Mouse (Mus musculus): ENCODE results near the gene Atp2c2. TPM values are rescaled to one million over a fixed set of nuclear protein-coding genes. Genes with fewer than 3 reads are reported as not detected.

Gene Atp2c2
- total and polyA plus RNA-seq, 3 experiments, result 0.07 to 0.59 TPM; not detected in 1

DNA sequence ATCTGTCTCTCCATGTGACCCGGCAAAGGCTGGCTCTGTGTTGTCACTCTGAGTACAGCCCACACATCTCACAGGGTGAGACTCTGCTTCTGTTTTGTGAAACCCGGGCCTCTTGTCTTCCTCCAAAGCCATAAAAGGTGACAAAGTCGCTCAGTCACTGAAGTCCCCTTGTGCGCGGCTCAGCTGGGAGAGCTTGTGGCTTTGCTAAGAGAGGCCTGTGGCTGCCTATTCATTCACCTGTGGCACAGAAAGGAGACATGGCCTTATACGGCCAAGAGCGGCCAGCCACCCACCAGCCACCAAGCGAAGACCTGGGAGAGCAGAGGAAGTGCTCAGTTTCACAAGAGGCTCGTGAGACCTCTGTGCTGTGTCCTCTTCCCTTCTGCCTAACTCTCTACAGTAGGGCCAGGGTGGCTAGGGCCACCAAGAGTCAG is 84.3 kb downstream of the Atp2c2 start:
- no peak overlapping the region for H3K9ac ChIP-seq (ENCODE audit: low read depth, low read length)

DNA sequence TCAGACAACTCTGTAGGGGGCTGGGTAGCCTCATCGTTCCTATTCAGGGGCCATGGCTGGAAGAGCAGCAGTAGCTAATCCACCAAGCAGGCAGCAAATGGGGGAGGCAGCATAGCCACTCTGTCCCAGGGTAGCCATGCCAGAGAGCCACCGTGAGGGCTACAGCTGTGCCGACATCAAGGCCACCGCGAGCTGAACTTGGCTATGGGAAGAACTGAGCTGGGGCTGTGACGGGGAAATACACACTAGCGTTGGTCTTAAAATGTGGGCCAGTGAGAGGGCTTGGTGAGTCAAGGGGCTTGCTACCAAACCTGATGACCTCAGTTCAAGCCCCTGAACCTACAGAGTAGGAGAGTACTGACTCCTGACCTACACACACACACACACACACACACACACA is 84.9 kb downstream of the Atp2c2 start:
- intact Hi-C loops (cut with DNase I), result no loop called here
- H3K4me3 ChIP-seq, result no peak overlapping the region
- no peaks in the 10 kb centered on the region for H3K27me3 ChIP-seq (ENCODE audit: control insufficient read depth, insufficient read depth, low read length)
- DNase-seq, result no peak
- H3K4me1 ChIP-seq (ENCODE audit: control insufficient read depth, insufficient read depth, low read length), result no peaks in the 10 kb centered on the region
- TF ChIP-seq CTCF (IDR thresholded peaks at IDR 0.05) (no peak), POLR2A (IDR thresholded peaks at IDR 0.05; ENCODE audit: insufficient read depth, low read depth, low read length) (no peak), EP300 (IDR thresholded peaks at IDR 0.05; ENCODE audit: insufficient read depth, low read depth, low read length) (no peak)
- 77% methylated on average over 7 of the region's 7 CpGs for WGBS
- H3K27ac ChIP-seq, result no peak overlapping the region
- no peaks in the 10 kb centered on the region for H3K79me2 ChIP-seq (replicated peaks; ENCODE audit: control insufficient read depth, insufficient read depth, low read length)
- no peaks in the 10 kb centered on the region for H3K36me3 ChIP-seq (ENCODE audit: control insufficient read depth, insufficient read depth, low read length)
- no peak overlapping the region for H3K9ac ChIP-seq (ENCODE audit: low read depth, low read length)

More for the DNA sequence above, 84.3 kb downstream of the Atp2c2 start:
- no peaks in the 10 kb centered on the region for H3K36me3 ChIP-seq (ENCODE audit: control insufficient read depth, insufficient read depth, low read length)
- H3K79me2 ChIP-seq (replicated peaks; ENCODE audit: control insufficient read depth, insufficient read depth, low read length), result no peaks in the 10 kb centered on the region
- TF ChIP-seq EP300 (IDR thresholded peaks at IDR 0.05; ENCODE audit: insufficient read depth, low read depth, low read length) (no peak), CTCF (IDR thresholded peaks at IDR 0.05) (no peak), POLR2A (IDR thresholded peaks at IDR 0.05; ENCODE audit: insufficient read depth, low read depth, low read length) (no peak)
- H3K27me3 ChIP-seq (ENCODE audit: control insufficient read depth, insufficient read depth, low read length), result no peaks in the 10 kb centered on the region
- no peak overlapping the region for H3K4me3 ChIP-seq
- 65% methylated on average over 9 of the region's 9 CpGs for WGBS
- DNase-seq, result peak in 1 of 2 experiments; percentile 51
- H3K4me1 ChIP-seq (ENCODE audit: control insufficient read depth, insufficient read depth, low read length), result no peaks in the 10 kb centered on the region
- no peak overlapping the region for H3K27ac ChIP-seq
- intact Hi-C loops (cut with DNase I), result no loop called here

DNA sequence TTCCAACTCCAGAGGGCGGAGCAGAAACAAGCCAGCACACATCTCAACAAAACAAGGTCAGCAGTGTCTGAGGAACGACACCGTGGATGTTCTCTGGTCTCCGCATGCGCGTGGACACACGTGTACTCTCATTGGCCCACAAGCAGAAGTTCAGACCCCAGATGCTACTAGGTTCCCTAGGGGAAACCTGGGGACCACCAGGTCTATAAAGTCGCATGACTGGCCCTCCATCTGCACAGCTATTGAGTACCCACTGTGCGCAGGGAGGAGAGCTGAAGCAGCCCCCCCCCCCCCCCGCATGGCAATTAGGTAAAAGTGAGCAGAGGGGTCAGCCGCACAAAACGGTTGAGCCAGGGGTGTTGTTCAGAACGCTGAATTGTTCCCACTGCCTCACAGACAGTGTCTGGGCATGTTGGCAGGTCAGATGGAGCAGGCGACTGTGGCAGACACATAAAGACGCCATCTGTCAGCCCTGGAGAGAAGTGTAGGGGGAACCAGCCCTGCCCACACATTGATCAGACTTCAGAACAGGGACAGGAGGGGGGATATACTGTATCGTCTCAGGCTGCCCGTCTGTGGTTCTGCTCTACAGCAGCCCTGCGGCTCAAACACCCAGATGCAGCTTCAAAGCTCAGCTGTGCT is 86.1 kb downstream of the Atp2c2 start:
- intact Hi-C loops (cut with DNase I), result no loop called here
- Histone ChIP-seq H3K36me3 (ENCODE audit: control insufficient read depth, insufficient read depth, low read length) (no peaks in the 10 kb centered on the region), H3K4me3 (no peak overlapping the region), H3K27ac (no peak overlapping the region), H3K79me2 (replicated peaks; ENCODE audit: control insufficient read depth, insufficient read depth, low read length) (no peaks in the 10 kb centered on the region), H3K9ac (ENCODE audit: low read depth, low read length) (no peak overlapping the region), H3K27me3 (ENCODE audit: control insufficient read depth, insufficient read depth, low read length) (no peaks in the 10 kb centered on the region), H3K4me1 (ENCODE audit: control insufficient read depth, insufficient read depth, low read length) (no peaks in the 10 kb centered on the region)
- TF ChIP-seq CTCF (IDR thresholded peaks at IDR 0.05) (no peak), EP300 (IDR thresholded peaks at IDR 0.05; ENCODE audit: insufficient read depth, low read depth, low read length) (no peak), POLR2A (IDR thresholded peaks at IDR 0.05; ENCODE audit: insufficient read depth, low read depth, low read length) (no peak)
- DNase-seq, result no peak
- WGBS, result 69% methylated on average over 18 of the region's 18 CpGs

DNA sequence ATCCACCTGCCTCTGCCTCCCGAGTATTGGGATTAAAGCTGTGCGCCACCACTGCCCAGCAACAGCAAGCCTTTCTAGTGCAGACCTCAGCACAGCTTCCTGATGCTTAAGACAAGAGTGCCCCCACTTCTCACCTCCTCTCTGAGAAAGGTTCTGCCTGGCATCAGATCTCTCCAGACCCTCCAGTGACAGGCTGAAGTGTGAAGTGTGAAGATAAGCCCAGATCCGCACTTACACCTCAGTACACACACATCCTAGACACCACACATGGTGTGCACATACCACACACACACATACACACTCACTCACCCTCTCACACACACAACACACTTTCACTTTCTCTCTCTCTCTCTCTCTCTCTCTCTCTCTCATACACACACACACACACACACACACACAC is 87.1 kb downstream of the Atp2c2 start:
- Histone ChIP-seq H3K4me1 (ENCODE audit: control insufficient read depth, insufficient read depth, low read length) (no peaks in the 10 kb centered on the region), H3K27ac (no peak overlapping the region), H3K4me3 (no peak overlapping the region), H3K36me3 (ENCODE audit: control insufficient read depth, insufficient read depth, low read length) (no peaks in the 10 kb centered on the region), H3K27me3 (ENCODE audit: control insufficient read depth, insufficient read depth, low read length) (no peaks in the 10 kb centered on the region), H3K79me2 (replicated peaks; ENCODE audit: control insufficient read depth, insufficient read depth, low read length) (no peaks in the 10 kb centered on the region), H3K9ac (ENCODE audit: low read depth, low read length) (no peak overlapping the region)
- no peak for TF ChIP-seq EP300 (IDR thresholded peaks at IDR 0.05; ENCODE audit: insufficient read depth, low read depth, low read length)
- no peak for TF ChIP-seq POLR2A (IDR thresholded peaks at IDR 0.05; ENCODE audit: insufficient read depth, low read depth, low read length)
- TF ChIP-seq CTCF (IDR thresholded peaks at IDR 0.05), result no peak
- intact Hi-C loops (cut with DNase I), result no loop called here
- DNase-seq, result no peak
- WGBS, result 74% methylated on average over 3 of the region's 3 CpGs

DNA sequence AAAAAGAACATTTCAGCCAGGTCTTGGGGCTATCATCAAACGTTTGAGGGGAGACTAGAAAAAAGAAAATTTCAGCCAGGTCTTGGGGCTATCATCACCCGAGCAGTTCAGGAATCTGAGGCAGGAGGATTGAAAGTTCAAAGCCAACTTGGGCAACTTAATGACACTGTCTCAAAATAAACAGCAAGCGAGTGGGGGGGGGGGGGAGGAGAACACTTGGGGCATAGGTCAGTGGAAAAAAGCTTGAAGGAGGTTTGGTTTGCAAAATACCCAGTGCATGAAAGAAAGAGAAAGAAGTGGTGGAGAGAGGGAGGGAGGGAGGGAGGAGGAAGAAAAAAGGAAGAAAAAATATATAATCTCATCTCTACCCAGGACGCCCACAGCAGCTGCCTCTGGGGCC is 87.5 kb downstream of the Atp2c2 start:
- H3K36me3 ChIP-seq (ENCODE audit: control insufficient read depth, insufficient read depth, low read length), result no peaks in the 10 kb centered on the region
- DNase-seq, result no peak
- 62% methylated on average over 4 of the region's 4 CpGs for WGBS
- TF ChIP-seq CTCF (IDR thresholded peaks at IDR 0.05) (no peak), POLR2A (IDR thresholded peaks at IDR 0.05; ENCODE audit: insufficient read depth, low read depth, low read length) (no peak), EP300 (IDR thresholded peaks at IDR 0.05; ENCODE audit: insufficient read depth, low read depth, low read length) (no peak)
- intact Hi-C loops (cut with DNase I), result no loop called here
- no peak overlapping the region for H3K9ac ChIP-seq (ENCODE audit: low read depth, low read length)
- H3K27ac ChIP-seq, result no peak overlapping the region
- no peak overlapping the region for H3K4me3 ChIP-seq
- no peaks in the 10 kb centered on the region for H3K79me2 ChIP-seq (replicated peaks; ENCODE audit: control insufficient read depth, insufficient read depth, low read length)
- H3K4me1 ChIP-seq (ENCODE audit: control insufficient read depth, insufficient read depth, low read length), result no peaks in the 10 kb centered on the region
- H3K27me3 ChIP-seq (ENCODE audit: control insufficient read depth, insufficient read depth, low read length), result no peaks in the 10 kb centered on the region

DNA sequence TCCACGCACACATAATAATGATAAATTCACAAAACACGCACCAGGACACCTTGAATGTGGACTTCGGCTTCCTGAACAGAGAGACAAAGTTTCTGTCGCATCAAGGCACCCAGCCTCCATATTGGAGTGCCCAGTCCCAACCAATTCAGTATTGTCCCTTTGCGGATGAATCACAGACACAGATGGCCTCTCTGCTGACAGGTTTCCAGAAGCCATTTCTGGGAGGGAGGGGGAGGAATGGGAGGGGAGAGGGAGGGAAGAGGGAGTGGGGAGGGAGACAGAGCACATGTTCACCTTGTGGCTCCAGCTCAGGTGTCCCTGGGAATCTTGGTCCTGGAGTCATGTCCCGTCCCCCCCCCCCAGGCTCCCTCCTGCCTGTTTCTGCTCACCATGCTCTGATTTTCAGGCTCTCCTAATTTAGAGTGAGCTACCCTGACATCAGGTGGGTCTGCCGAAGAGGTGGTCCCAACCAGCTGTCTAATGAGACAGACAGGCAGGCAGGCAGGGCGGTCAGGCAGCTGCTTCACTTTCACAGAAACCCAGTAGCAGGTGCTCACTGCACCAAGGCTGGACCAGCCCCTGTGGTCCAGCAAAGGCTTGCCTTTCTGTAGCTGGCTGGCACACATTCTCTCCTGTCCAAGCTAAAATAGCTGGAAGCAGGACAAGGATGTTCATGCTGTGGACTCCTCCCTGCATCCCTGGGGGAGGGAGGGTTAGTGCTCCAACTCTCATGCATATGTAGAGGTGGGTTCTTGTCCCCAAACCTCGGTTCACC is 89.0 kb downstream of the Atp2c2 start:
- Histone ChIP-seq H3K79me2 (replicated peaks; ENCODE audit: control insufficient read depth, insufficient read depth, low read length) (no peaks in the 10 kb centered on the region), H3K27me3 (ENCODE audit: control insufficient read depth, insufficient read depth, low read length) (no peaks in the 10 kb centered on the region), H3K9ac (ENCODE audit: low read depth, low read length) (no peak overlapping the region), H3K4me3 (no peak overlapping the region), H3K36me3 (ENCODE audit: control insufficient read depth, insufficient read depth, low read length) (no peaks in the 10 kb centered on the region), H3K4me1 (ENCODE audit: control insufficient read depth, insufficient read depth, low read length) (no peaks in the 10 kb centered on the region), H3K27ac (no peak overlapping the region)
- no peak for TF ChIP-seq EP300 (IDR thresholded peaks at IDR 0.05; ENCODE audit: insufficient read depth, low read depth, low read length)
- no peak for TF ChIP-seq CTCF (IDR thresholded peaks at IDR 0.05)
- TF ChIP-seq POLR2A (IDR thresholded peaks at IDR 0.05; ENCODE audit: insufficient read depth, low read depth, low read length), result no peak
- no peak for DNase-seq
- WGBS, result 83% methylated on average over 9 of the region's 9 CpGs
- intact Hi-C loops (cut with DNase I), result no loop called here

Data from heart, adult 2 months (tissue).